Comparison of ENCODE assay signal across 20 mouse cellular contexts in genomic region chr17:37194782-37195181, GRCm38 (mm10). TPM values are rescaled to one million over a fixed set of nuclear protein-coding genes. Genes with fewer than 3 reads are reported as not detected.
DNase-seq lines count a peak whose midpoint lies in the region.
"Had no signal": no experiment of that assay in that cellular context is flagged by ENCODE, and none has a peak within 500 bp of the region (broad histone marks: within the 10 kb centered on the region; RNA-seq: fewer than 3 reads in every experiment).

No protein-coding gene starts in this region.

- peak; percentile 6 for DNase-seq in adrenal gland, postnatal 10 days
- no peak for DNase-seq in adrenal gland, adult 8-10 months
- peak; percentile 22 for DNase-seq in urinary bladder, postnatal 14 days (ENCODE audit: low spot score)
- no peak for DNase-seq in urinary bladder, postnatal 4 days (ENCODE audit: low spot score in 2 of 2)
- DNase-seq in adrenal gland, postnatal 36 days = peak; percentile 18 to 36
- DNase-seq in lung, postnatal 10 days = no peak
- DNase-seq in cerebellum, adult 11 months = no peak
- DNase-seq in spleen, postnatal 14 days (ENCODE audit: low spot score in 2 of 2) = no peak
- DNase-seq: B cell, adult 2 months; cerebellum, adult 9-10 months; gastrocnemius, postnatal 25 days; kidney, postnatal 36 days; left cerebral cortex, postnatal 4 days; lung, embryonic 14.5 days; lung, postnatal 4 days; thymus, postnatal 14 days had no signal

RNA-seq across cellular contexts. Expression of gene Ubd, which starts 1.1 kb away (rescaled TPM):
- total RNA-seq in adrenal gland, postnatal 10 days (2021) = under 1 TPM; 0.78 to 0.88 TPM
- total RNA-seq in adrenal gland, adult 8-10 months (2022) = 1 to 10 TPM in 1 of 4 experiments, under 1 TPM in 2, not detected in 1; 0.31 to 3.1 (median 0.65) TPM
- total RNA-seq in adrenal gland, postnatal 36 days (2021) = under 1 TPM in 1 of 2 experiments, not detected in 1; 0.56 TPM
- total RNA-seq: common myeloid progenitor, adult 5-6 weeks; gastrocnemius, postnatal 25 days; heart, adult 8-10 months; heart, postnatal 25 days; left cerebral cortex, adult 18-20 months; left cerebral cortex, postnatal 4 days had no signal

RNA-seq across cellular contexts. Expression of gene Olfr94, which starts 6.0 kb away (rescaled TPM):
- not detected for total RNA-seq in adrenal gland, postnatal 10 days (2021)
- total RNA-seq in adrenal gland, adult 8-10 months (2022) = not detected
- not detected for total RNA-seq in adrenal gland, postnatal 36 days (2021)
- total RNA-seq: common myeloid progenitor, adult 5-6 weeks; gastrocnemius, postnatal 25 days; heart, adult 8-10 months; heart, postnatal 25 days; left cerebral cortex, adult 18-20 months; left cerebral cortex, postnatal 4 days had no signal

RNA-seq across cellular contexts. Expression of gene Olfr95, which starts 18.1 kb away (rescaled TPM):
- not detected for total RNA-seq in adrenal gland, postnatal 10 days (2021)
- not detected for total RNA-seq in adrenal gland, adult 8-10 months (2022)
- not detected for total RNA-seq in adrenal gland, postnatal 36 days (2021)
- total RNA-seq: common myeloid progenitor, adult 5-6 weeks; gastrocnemius, postnatal 25 days; heart, adult 8-10 months; heart, postnatal 25 days; left cerebral cortex, adult 18-20 months; left cerebral cortex, postnatal 4 days had no signal

RNA-seq across cellular contexts. Expression of gene Olfr96, which starts 25.2 kb away (rescaled TPM):
- total RNA-seq in adrenal gland, postnatal 10 days (2021) = not detected
- not detected for total RNA-seq in adrenal gland, adult 8-10 months (2022)
- total RNA-seq in adrenal gland, postnatal 36 days (2021) = not detected
- total RNA-seq: common myeloid progenitor, adult 5-6 weeks; gastrocnemius, postnatal 25 days; heart, adult 8-10 months; heart, postnatal 25 days; left cerebral cortex, adult 18-20 months; left cerebral cortex, postnatal 4 days had no signal

RNA-seq across cellular contexts. Expression of gene Olfr93, which starts 33.5 kb away (rescaled TPM):
- not detected for total RNA-seq in adrenal gland, postnatal 10 days (2021)
- total RNA-seq in adrenal gland, adult 8-10 months (2022) = not detected
- not detected for total RNA-seq in adrenal gland, postnatal 36 days (2021)
- total RNA-seq: common myeloid progenitor, adult 5-6 weeks; gastrocnemius, postnatal 25 days; heart, adult 8-10 months; heart, postnatal 25 days; left cerebral cortex, adult 18-20 months; left cerebral cortex, postnatal 4 days had no signal

Comparison
In these comparisons a context has a peak if more than half of its experiments do, and no peak if none do; other contexts are left out.
1. DNase-seq: peak in adrenal gland, postnatal 10 days (single experiment), urinary bladder, postnatal 14 days (single experiment) and adrenal gland, postnatal 36 days (2 of 2); none in adrenal gland, adult 8-10 months (single experiment), urinary bladder, postnatal 4 days (0 of 2), lung, postnatal 10 days (single experiment), cerebellum, adult 11 months (single experiment) and spleen, postnatal 14 days (0 of 2).